Mouse (Mus musculus): ENCODE measurements around the gene Stim1. TPM values are rescaled to one million over a fixed set of nuclear protein-coding genes. Genes with fewer than 3 reads are reported as not detected.
A peak's percentile ranks its signal among the peaks of the same experiment; 100 is the strongest.

The Stim1 gene
- polyA plus RNA-seq, 1 experiment, result 37.0 TPM

GRCm38 (mm10) chr7:102361297-102361696 lies 93.7 kb downstream of the Stim1 start:
- H3ac ChIP-seq (ENCODE audit: control insufficient read depth, insufficient read length), result no peak overlapping the region
- H3K4me2 ChIP-seq (ENCODE audit: low read depth), result peak overlapping the region; percentile 1
- no peaks in the 10 kb centered on the region for H3K36me3 ChIP-seq (ENCODE audit: control insufficient read depth, insufficient read depth)
- no peaks in the 10 kb centered on the region for H3K79me2 ChIP-seq (ENCODE audit: control insufficient read depth, insufficient read depth)
- no peaks in the 10 kb centered on the region for H3K27me3 ChIP-seq (ENCODE audit: control insufficient read depth, insufficient read depth, insufficient read length)
- TF ChIP-seq USF1 (IDR thresholded peaks at IDR 0.05; ENCODE audit: low read depth) (no peak), CEBPB (IDR thresholded peaks at IDR 0.05; ENCODE audit: insufficient read depth, poor library complexity, severe bottlenecking) (no peak), REST (IDR thresholded peaks at IDR 0.05; ENCODE audit: insufficient read depth, insufficient read length) (no peak)
- no peak overlapping the region for H3K4me3 ChIP-seq

- TF ChIP-seq USF1 (IDR thresholded peaks at IDR 0.05; ENCODE audit: low read depth) (no peak), SRF (IDR thresholded peaks at IDR 0.05; ENCODE audit: control insufficient read depth, insufficient read length, low read depth) (no peak), POLR2A (IDR thresholded peaks at IDR 0.05; ENCODE audit: insufficient read length, low read depth) (no peak), TCF3 (IDR thresholded peaks at IDR 0.05; ENCODE audit: insufficient read length, low read depth) (no peak), MYOD1 (IDR thresholded peaks at IDR 0.05; ENCODE audit: control insufficient read depth in 1 of 3, insufficient read length in 2 of 3, low read depth in 2 of 3) (no peak)
These were observed 96.2 kb downstream of the Stim1 start for GRCm38 (mm10) chr7:102363853-102364252.

GRCm38 (mm10) chr7:102369661-102370060 lies 102.1 kb downstream of the Stim1 start:
- Histone ChIP-seq H3K4me3 (no peak overlapping the region), H3K4me2 (ENCODE audit: low read depth) (no peak overlapping the region), H3K27me3 (ENCODE audit: control insufficient read depth, insufficient read depth, insufficient read length) (no peaks in the 10 kb centered on the region), H3K36me3 (ENCODE audit: control insufficient read depth, insufficient read depth) (no peaks in the 10 kb centered on the region), H3K79me2 (ENCODE audit: control insufficient read depth, insufficient read depth) (no peaks in the 10 kb centered on the region), H3ac (ENCODE audit: control insufficient read depth, insufficient read length) (no peak overlapping the region)
- TF ChIP-seq E2F4 (IDR thresholded peaks at IDR 0.05; ENCODE audit: insufficient read depth) (no peak), POLR2AphosphoS2 (IDR thresholded peaks at IDR 0.05; ENCODE audit: insufficient read length, low read depth) (no peak), MYOD1 (IDR thresholded peaks at IDR 0.05; ENCODE audit: control insufficient read depth in 1 of 3, insufficient read length in 2 of 3, low read depth in 2 of 3) (no peak), MAX (IDR thresholded peaks at IDR 0.05; ENCODE audit: low read depth) (no peak), TCF12 (IDR thresholded peaks at IDR 0.05; ENCODE audit: insufficient read depth, poor library complexity, severe bottlenecking) (no peak), REST (IDR thresholded peaks at IDR 0.05; ENCODE audit: insufficient read depth, insufficient read length) (no peak), USF1 (IDR thresholded peaks at IDR 0.05; ENCODE audit: low read depth) (no peak), SRF (IDR thresholded peaks at IDR 0.05; ENCODE audit: control insufficient read depth, insufficient read length, low read depth) (no peak), TCF3 (IDR thresholded peaks at IDR 0.05; ENCODE audit: insufficient read length, low read depth) (no peak), MYOG (IDR thresholded peaks at IDR 0.05; ENCODE audit: control insufficient read depth in 1 of 3, insufficient read depth in 1 of 3, insufficient read length in 2 of 3, low read depth in 2 of 3) (no peak), POLR2A (IDR thresholded peaks at IDR 0.05; ENCODE audit: insufficient read length, low read depth) (no peak)

More at GRCm38 (mm10) chr7:102363853-102364252, 96.2 kb downstream of the Stim1 start:
- no peaks in the 10 kb centered on the region for H3K27me3 ChIP-seq (ENCODE audit: control insufficient read depth, insufficient read depth, insufficient read length)
- no peak overlapping the region for H3K4me2 ChIP-seq (ENCODE audit: low read depth)
- H3K79me2 ChIP-seq (ENCODE audit: control insufficient read depth, insufficient read depth), result no peaks in the 10 kb centered on the region
- H3K36me3 ChIP-seq (ENCODE audit: control insufficient read depth, insufficient read depth), result no peaks in the 10 kb centered on the region
- no peak overlapping the region for H3ac ChIP-seq (ENCODE audit: control insufficient read depth, insufficient read length)
- no peak overlapping the region for H3K4me3 ChIP-seq

GRCm38 (mm10) chr7:102370526-102370925 lies 102.9 kb downstream of the Stim1 start:
- Histone ChIP-seq H3ac (ENCODE audit: control insufficient read depth, insufficient read length) (no peak overlapping the region), H3K36me3 (ENCODE audit: control insufficient read depth, insufficient read depth) (no peaks in the 10 kb centered on the region), H3K4me3 (no peak overlapping the region), H3K4me2 (ENCODE audit: low read depth) (no peak overlapping the region), H3K79me2 (ENCODE audit: control insufficient read depth, insufficient read depth) (no peaks in the 10 kb centered on the region), H3K27me3 (ENCODE audit: control insufficient read depth, insufficient read depth, insufficient read length) (no peaks in the 10 kb centered on the region)
- TF ChIP-seq E2F4 (IDR thresholded peaks at IDR 0.05; ENCODE audit: insufficient read depth), result no peak
- no peak for TF ChIP-seq MAX (IDR thresholded peaks at IDR 0.05; ENCODE audit: low read depth)
- no peak for TF ChIP-seq TCF3 (IDR thresholded peaks at IDR 0.05; ENCODE audit: insufficient read length, low read depth)
- TF ChIP-seq MYOD1 (IDR thresholded peaks at IDR 0.05; ENCODE audit: control insufficient read depth in 1 of 3, insufficient read length in 2 of 3, low read depth in 2 of 3), result no peak
- no peak for TF ChIP-seq TCF12 (IDR thresholded peaks at IDR 0.05; ENCODE audit: insufficient read depth, poor library complexity, severe bottlenecking)
- TF ChIP-seq MYOG (IDR thresholded peaks at IDR 0.05; ENCODE audit: control insufficient read depth in 1 of 3, insufficient read depth in 1 of 3, insufficient read length in 2 of 3, low read depth in 2 of 3), result no peak
- no peak for TF ChIP-seq SRF (IDR thresholded peaks at IDR 0.05; ENCODE audit: control insufficient read depth, insufficient read length, low read depth)
- TF ChIP-seq POLR2AphosphoS2 (IDR thresholded peaks at IDR 0.05; ENCODE audit: insufficient read length, low read depth), result no peak
- TF ChIP-seq REST (IDR thresholded peaks at IDR 0.05; ENCODE audit: insufficient read depth, insufficient read length), result no peak
- no peak for TF ChIP-seq USF1 (IDR thresholded peaks at IDR 0.05; ENCODE audit: low read depth)
- TF ChIP-seq CEBPB (IDR thresholded peaks at IDR 0.05; ENCODE audit: insufficient read depth, poor library complexity, severe bottlenecking), result no peak
- no peak for TF ChIP-seq POLR2A (IDR thresholded peaks at IDR 0.05; ENCODE audit: insufficient read length, low read depth)

DNA sequence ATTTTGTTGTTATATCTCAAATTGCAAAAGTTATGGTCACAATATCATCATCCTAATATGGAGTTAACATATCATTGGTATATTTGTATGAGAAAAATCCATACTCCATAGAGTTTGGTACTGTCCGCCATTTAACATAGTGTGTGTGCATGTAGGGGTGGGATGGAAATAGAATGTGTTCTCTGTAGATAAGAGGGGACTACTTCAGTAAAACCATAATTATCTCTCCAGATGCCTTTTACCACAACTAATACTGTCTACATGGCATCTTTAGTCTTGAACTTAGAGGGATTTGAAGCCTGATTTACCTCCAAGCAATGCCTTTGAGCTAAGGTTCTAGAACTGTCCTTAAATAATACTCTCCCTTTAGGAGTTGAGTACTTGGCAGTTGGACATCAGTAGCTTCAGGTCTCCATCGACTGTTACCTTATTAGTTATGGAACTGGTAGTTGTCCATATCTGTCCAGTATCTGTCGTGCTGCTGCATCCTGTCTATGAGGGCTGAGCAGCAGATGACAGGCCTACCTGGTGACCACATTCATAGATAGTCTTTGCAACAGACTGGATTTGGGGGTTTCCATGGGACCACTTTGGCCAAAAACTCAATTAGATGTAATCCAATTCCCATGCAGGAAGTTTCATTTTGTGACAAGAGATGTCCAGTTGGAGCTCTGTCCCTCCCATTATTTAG lies 105.9 kb downstream of the Stim1 start:
- H3ac ChIP-seq (ENCODE audit: control insufficient read depth, insufficient read length), result no peak overlapping the region
- no peaks in the 10 kb centered on the region for H3K36me3 ChIP-seq (ENCODE audit: control insufficient read depth, insufficient read depth)
- H3K27me3 ChIP-seq (ENCODE audit: control insufficient read depth, insufficient read depth, insufficient read length), result no peaks in the 10 kb centered on the region
- H3K4me3 ChIP-seq, result no peak overlapping the region
- no peak overlapping the region for H3K4me2 ChIP-seq (ENCODE audit: low read depth)
- TF ChIP-seq MYOG (IDR thresholded peaks at IDR 0.05; ENCODE audit: control insufficient read depth in 1 of 3, insufficient read depth in 1 of 3, insufficient read length in 2 of 3, low read depth in 2 of 3) (no peak), POLR2A (IDR thresholded peaks at IDR 0.05; ENCODE audit: insufficient read length, low read depth) (no peak), MYOD1 (IDR thresholded peaks at IDR 0.05; ENCODE audit: control insufficient read depth in 1 of 3, insufficient read length in 2 of 3, low read depth in 2 of 3) (no peak), SRF (IDR thresholded peaks at IDR 0.05; ENCODE audit: control insufficient read depth, insufficient read length, low read depth) (no peak), POLR2AphosphoS2 (IDR thresholded peaks at IDR 0.05; ENCODE audit: insufficient read length, low read depth) (no peak), E2F4 (IDR thresholded peaks at IDR 0.05; ENCODE audit: insufficient read depth) (no peak), MAX (IDR thresholded peaks at IDR 0.05; ENCODE audit: low read depth) (no peak), CEBPB (IDR thresholded peaks at IDR 0.05; ENCODE audit: insufficient read depth, poor library complexity, severe bottlenecking) (no peak), REST (IDR thresholded peaks at IDR 0.05; ENCODE audit: insufficient read depth, insufficient read length) (no peak), USF1 (IDR thresholded peaks at IDR 0.05; ENCODE audit: low read depth) (no peak), TCF12 (IDR thresholded peaks at IDR 0.05; ENCODE audit: insufficient read depth, poor library complexity, severe bottlenecking) (no peak), TCF3 (IDR thresholded peaks at IDR 0.05; ENCODE audit: insufficient read length, low read depth) (no peak)
- H3K79me2 ChIP-seq (ENCODE audit: control insufficient read depth, insufficient read depth), result no peaks in the 10 kb centered on the region

Measured in myocyte (in vitro differentiated cells).